Mouse (Mus musculus): Measurements from ENCODE around the gene Rpl38. TPM values are rescaled to one million over a fixed set of nuclear protein-coding genes. Genes with fewer than 3 reads are reported as not detected.
"Not testable (repeated sequence)": the region's sequence is repeated elsewhere in the genome, so short reads cannot be mapped to it uniquely, and the experiment has no call there.

The Rpl38 gene
- polyA plus RNA-seq, 1 experiment from 2014 or later = 920 TPM

- Histone ChIP-seq H3K36me3 (no peaks in the 10 kb centered on the region), H3K4me2 (no peak overlapping the region), H3K4me1 (peaks cover 3% of the 10 kb centered on the region; the same call in 1 of the 2 replicates), H3K27ac (no peak overlapping the region), H3K9me3 (no peaks in the 10 kb centered on the region), H3K27me3 (replicated peaks) (no peaks in the 10 kb centered on the region; the same call in 1 of the 2 replicates), H3K9ac (no peak overlapping the region), H3K4me3 (replicated peaks) (no peak overlapping the region)
- no peak for ATAC-seq (ENCODE audit: insufficient read depth, low FRiP score, low read depth)
- WGBS = 87% methylated on average over 14 of the region's 14 CpGs
These were observed 6.2 kb upstream of the Rpl38 start for GRCm38 (mm10) chr11:114662161-114662560.

- ATAC-seq (ENCODE audit: insufficient read depth, low FRiP score, low read depth) = no peak
- no peak overlapping the region for H3K4me2 ChIP-seq
- 25% methylated on average over 6 of the region's 6 CpGs for WGBS
These were observed 5.5 kb upstream of the Rpl38 start for GRCm38 (mm10) chr11:114662746-114663362.

GRCm38 (mm10) chr11:114664164-114664563, 4.2 kb upstream of the Rpl38 start:
- no peak overlapping the region for H3K9ac ChIP-seq
- 70% methylated on average over 7 of the region's 7 CpGs for WGBS
- H3K36me3 ChIP-seq = no peaks in the 10 kb centered on the region
- H3K27me3 ChIP-seq (replicated peaks) = no peaks in the 10 kb centered on the region
- H3K4me1 ChIP-seq = no peaks in the 10 kb centered on the region
- H3K27ac ChIP-seq = no peak overlapping the region
- no peak overlapping the region for H3K4me2 ChIP-seq
- no peak for ATAC-seq (ENCODE audit: insufficient read depth, low FRiP score, low read depth)
- no peak overlapping the region for H3K4me3 ChIP-seq (replicated peaks)
- H3K9me3 ChIP-seq = no peaks in the 10 kb centered on the region

More at GRCm38 (mm10) chr11:114662746-114663362, 5.5 kb upstream of the Rpl38 start:
- no peaks in the 10 kb centered on the region for H3K9me3 ChIP-seq
- no peak overlapping the region for H3K9ac ChIP-seq
- no peaks in the 10 kb centered on the region for H3K4me1 ChIP-seq
- no peak overlapping the region for H3K4me3 ChIP-seq (replicated peaks)
- no peaks in the 10 kb centered on the region for H3K36me3 ChIP-seq
- no peak overlapping the region for H3K27ac ChIP-seq
- H3K27me3 ChIP-seq (replicated peaks) = no peaks in the 10 kb centered on the region

- H3K9me3 ChIP-seq = no peaks in the 10 kb centered on the region
- no peak for ATAC-seq (ENCODE audit: insufficient read depth, low FRiP score, low read depth)
- H3K4me2 ChIP-seq = no peak overlapping the region
- WGBS = 61% methylated on average over 2 of the region's 2 CpGs
- 0 out of 2 replicates have a peak, but pooled peaks cover 2% of the 10 kb centered on the region for H3K36me3 ChIP-seq
- H3K9ac ChIP-seq = no peak overlapping the region
- H3K4me3 ChIP-seq (replicated peaks) = no peak overlapping the region
- H3K27me3 ChIP-seq (replicated peaks) = no peaks in the 10 kb centered on the region
- H3K27ac ChIP-seq = no peak overlapping the region
- H3K4me1 ChIP-seq = peaks cover 11% of the 10 kb centered on the region
These were observed 2.9 kb upstream of the Rpl38 start for GRCm38 (mm10) chr11:114665463-114665862.

- Histone ChIP-seq H3K9me3 (no peaks in the 10 kb centered on the region), H3K4me2 (no peak overlapping the region), H3K9ac (no peak overlapping the region), H3K27me3 (replicated peaks) (no peaks in the 10 kb centered on the region), H3K4me1 (peaks cover 18% of the 10 kb centered on the region), H3K36me3 (peaks cover 15% of the 10 kb centered on the region), H3K27ac (no peak overlapping the region), H3K4me3 (replicated peaks) (no peak overlapping the region)
- 14% methylated on average over 13 of the region's 13 CpGs for WGBS
- ATAC-seq (ENCODE audit: insufficient read depth, low FRiP score, low read depth) = no peak
These were observed 1.5 kb upstream of the Rpl38 start for GRCm38 (mm10) chr11:114666786-114667185.

GRCm38 (mm10) chr11:114667236-114667931, 940 bp upstream of the Rpl38 start:
- H3K27ac ChIP-seq = no peak overlapping the region
- 41% methylated on average over 16 of the region's 18 CpGs for WGBS
- no peaks in the 10 kb centered on the region for H3K27me3 ChIP-seq (replicated peaks)

GRCm38 (mm10) chr11:114667932-114668285, 415 bp upstream of the Rpl38 start:
- not testable (repeated sequence) for H3K27ac ChIP-seq; ATAC-seq (ENCODE audit: insufficient read depth, low FRiP score, low read depth); H3K9me3 ChIP-seq; H3K27me3 ChIP-seq (replicated peaks); H3K4me3 ChIP-seq (replicated peaks); H3K4me2 ChIP-seq; H3K9ac ChIP-seq
- WGBS = 16% methylated on average over 11 of the region's 11 CpGs
- Histone ChIP-seq H3K36me3 (peaks cover 26% of the 10 kb centered on the region), H3K4me1 (peaks cover 18% of the 10 kb centered on the region)

More at GRCm38 (mm10) chr11:114667236-114667931, 940 bp upstream of the Rpl38 start:
- Histone ChIP-seq H3K4me1 (peaks cover 18% of the 10 kb centered on the region), H3K4me2 (no peak overlapping the region), H3K36me3 (peaks cover 21% of the 10 kb centered on the region), H3K4me3 (replicated peaks) (no peak overlapping the region), H3K9me3 (no peaks in the 10 kb centered on the region), H3K9ac (no peak overlapping the region)
- ATAC-seq (ENCODE audit: insufficient read depth, low FRiP score, low read depth) = no peak

GRCm38 (mm10) chr11:114668741-114669623, 658 bp downstream of the Rpl38 start:
- H3K4me3 ChIP-seq (replicated peaks) = peak overlapping the region; percentile 96
- H3K9me3 ChIP-seq = no peaks in the 10 kb centered on the region
- peak; percentile 51 for ATAC-seq (ENCODE audit: insufficient read depth, low FRiP score, low read depth)
- H3K27ac ChIP-seq = peak overlapping the region; percentile 92
- H3K4me2 ChIP-seq = peak overlapping the region; percentile 71
- no peaks in the 10 kb centered on the region for H3K27me3 ChIP-seq (replicated peaks)
- WGBS = under 1% methylated on average over 60 of the region's 60 CpGs
- H3K9ac ChIP-seq = peak overlapping the region; percentile 79
- H3K36me3 ChIP-seq = peaks cover 35% of the 10 kb centered on the region
- peaks cover 18% of the 10 kb centered on the region for H3K4me1 ChIP-seq

- ATAC-seq (ENCODE audit: insufficient read depth, low FRiP score, low read depth) = no peak
- peaks cover 18% of the 10 kb centered on the region for H3K4me1 ChIP-seq
- peak overlapping the region; percentile 96 for H3K4me3 ChIP-seq (replicated peaks)
- WGBS = 9% methylated on average over 12 of the region's 12 CpGs
- peak overlapping the region; percentile 79 for H3K9ac ChIP-seq
- no peaks in the 10 kb centered on the region for H3K27me3 ChIP-seq (replicated peaks)
- peak overlapping the region; percentile 71 for H3K4me2 ChIP-seq
- H3K27ac ChIP-seq = peak overlapping the region; percentile 92
- peaks cover 38% of the 10 kb centered on the region for H3K36me3 ChIP-seq
- no peaks in the 10 kb centered on the region for H3K9me3 ChIP-seq
These were observed 1.4 kb downstream of the Rpl38 start for GRCm38 (mm10) chr11:114669651-114670168.

- Histone ChIP-seq H3K4me3 (replicated peaks) (no peak overlapping the region), H3K4me1 (peaks cover 21% of the 10 kb centered on the region), H3K4me2 (no peak overlapping the region), H3K27me3 (replicated peaks) (no peaks in the 10 kb centered on the region), H3K27ac (no peak overlapping the region), H3K36me3 (peaks cover 38% of the 10 kb centered on the region), H3K9me3 (no peaks in the 10 kb centered on the region), H3K9ac (no peak overlapping the region)
- no peak for ATAC-seq (ENCODE audit: insufficient read depth, low FRiP score, low read depth)
- 82% methylated on average over 5 of the region's 5 CpGs for WGBS
These were observed 2.8 kb downstream of the Rpl38 start for GRCm38 (mm10) chr11:114671147-114671546.

- Histone ChIP-seq H3K9ac (no peak overlapping the region), H3K9me3 (no peaks in the 10 kb centered on the region), H3K27ac (no peak overlapping the region), H3K36me3 (peaks cover 38% of the 10 kb centered on the region), H3K4me2 (no peak overlapping the region), H3K4me3 (replicated peaks) (no peak overlapping the region), H3K4me1 (peaks cover 28% of the 10 kb centered on the region), H3K27me3 (replicated peaks) (no peaks in the 10 kb centered on the region)
- 63% methylated on average over 9 of the region's 9 CpGs for WGBS
- no peak for ATAC-seq (ENCODE audit: insufficient read depth, low FRiP score, low read depth)
These were observed 4.7 kb downstream of the Rpl38 start for GRCm38 (mm10) chr11:114672794-114673718.
